Mouse (Mus musculus) gonadal fat pad, adult 2 months (tissue): Measurements from ENCODE around the gene Homer1. TPM values are rescaled to one million over a fixed set of nuclear protein-coding genes. Genes with fewer than 3 reads are reported as not detected.

Experiments
- DNase-seq: peaks from one replicate; pipeline ENCODE4 v3.0.0-alpha.2; 2012; ENCODE audit warnings: low read depth
- polyA plus RNA-seq: library from polyadenylated mRNA; depleted of rRNA; stranded (reverse); fragments of >200 nt; gene quantifications from 2 replicates; pipeline ENCODE4 v1.2.3, GENCODE M21; 2012

Gene Homer1
- polyA plus RNA-seq, 1 experiment = 3.5 TPM

DNA sequence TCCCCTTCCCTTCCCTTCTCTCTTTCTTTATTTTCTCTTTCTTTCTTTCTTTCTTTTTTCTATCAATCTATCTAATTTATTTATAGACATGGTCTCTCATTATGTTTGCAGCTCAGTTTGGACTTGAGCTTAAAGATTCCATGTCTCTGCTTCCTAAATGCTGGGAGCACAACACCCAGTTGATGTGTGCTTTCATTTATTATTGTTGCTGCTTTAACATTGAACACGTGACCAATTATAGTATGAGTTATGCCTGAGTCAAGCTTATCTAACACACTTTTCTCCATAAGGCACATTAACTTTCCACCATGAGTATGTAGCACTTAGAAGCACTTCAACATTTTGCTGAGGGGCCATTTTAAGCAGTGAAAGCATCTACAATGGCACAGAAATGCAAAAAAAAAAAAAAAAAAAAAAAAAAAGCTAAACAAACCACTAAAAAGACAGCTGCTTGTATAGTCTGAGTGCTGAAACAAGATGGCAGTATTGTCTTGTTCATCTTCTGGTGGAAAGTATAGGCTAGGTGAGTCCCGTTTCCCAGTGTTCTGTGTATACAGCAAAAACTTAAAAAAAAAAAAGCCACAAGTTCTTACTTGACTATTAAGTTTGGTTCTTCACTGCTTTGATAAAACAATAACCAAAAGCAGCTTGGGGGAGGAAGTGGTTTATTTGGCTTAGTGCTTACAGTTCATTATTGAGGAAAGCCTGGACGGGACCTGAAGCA, 41.3 kb downstream of the Homer1 start:
- DNase-seq = no peak

DNA sequence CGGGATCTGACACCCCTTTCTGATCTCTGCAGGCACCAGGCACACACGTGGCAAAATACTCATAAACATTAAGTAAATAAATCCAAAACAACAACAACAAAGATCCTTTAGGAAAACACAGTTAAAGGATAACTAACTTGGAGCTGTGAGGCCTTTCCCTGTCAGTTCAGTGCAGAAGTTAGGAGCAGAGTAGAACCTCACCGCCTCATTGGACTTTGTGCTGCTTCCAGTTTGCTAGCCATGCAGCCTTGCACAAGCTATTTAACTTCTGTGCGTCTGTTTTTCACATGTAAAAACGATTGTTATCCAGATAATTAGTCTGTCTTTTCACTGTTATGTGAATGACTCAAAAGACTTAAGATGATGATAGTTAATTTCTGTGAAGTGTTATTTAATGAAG, 43.2 kb downstream of the Homer1 start:
- no peak for DNase-seq

GRCm38 (mm10) chr13:93344395-93344794, 45.0 kb downstream of the Homer1 start:
- no peak for DNase-seq

DNA sequence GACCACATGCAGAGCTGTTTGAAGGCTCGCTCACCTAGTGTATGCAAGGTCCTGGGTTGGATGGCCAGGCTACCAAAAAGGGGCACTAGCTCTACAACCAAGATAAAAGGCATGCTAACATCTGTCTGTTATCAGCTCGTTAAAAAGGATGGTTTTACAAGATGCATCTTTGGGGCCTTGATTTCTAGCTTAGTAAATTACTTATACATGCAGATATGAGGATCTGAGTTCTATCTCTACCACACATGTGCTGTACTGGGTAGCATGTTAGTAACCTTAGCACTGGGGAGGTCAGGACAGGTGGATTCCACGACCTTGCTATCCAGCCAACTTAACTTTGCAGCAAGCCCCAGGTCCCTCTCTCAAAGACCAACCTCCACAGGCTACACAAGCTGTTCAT, 46.4 kb downstream of the Homer1 start:
- DNase-seq = no peak

DNA sequence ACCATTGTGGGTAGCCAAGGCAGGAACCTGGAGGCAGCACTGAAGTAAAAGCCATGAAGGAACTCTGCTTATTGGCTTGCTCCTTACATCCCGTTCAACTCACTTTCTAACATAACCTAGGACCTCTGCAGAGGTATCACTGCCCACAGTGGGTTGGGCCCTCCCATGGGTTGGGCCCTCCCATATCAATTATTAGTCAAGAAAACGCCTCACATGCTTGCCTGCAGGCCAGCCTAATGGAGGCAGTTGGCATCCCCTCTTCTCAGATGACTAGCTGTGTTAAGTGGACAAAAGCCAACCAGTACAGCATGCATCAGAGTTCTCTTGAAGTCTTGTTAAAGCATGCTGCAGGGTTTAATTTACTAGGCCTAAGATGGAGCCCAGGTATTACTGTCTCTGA, 52.6 kb downstream of the Homer1 start:
- DNase-seq = no peak

DNA sequence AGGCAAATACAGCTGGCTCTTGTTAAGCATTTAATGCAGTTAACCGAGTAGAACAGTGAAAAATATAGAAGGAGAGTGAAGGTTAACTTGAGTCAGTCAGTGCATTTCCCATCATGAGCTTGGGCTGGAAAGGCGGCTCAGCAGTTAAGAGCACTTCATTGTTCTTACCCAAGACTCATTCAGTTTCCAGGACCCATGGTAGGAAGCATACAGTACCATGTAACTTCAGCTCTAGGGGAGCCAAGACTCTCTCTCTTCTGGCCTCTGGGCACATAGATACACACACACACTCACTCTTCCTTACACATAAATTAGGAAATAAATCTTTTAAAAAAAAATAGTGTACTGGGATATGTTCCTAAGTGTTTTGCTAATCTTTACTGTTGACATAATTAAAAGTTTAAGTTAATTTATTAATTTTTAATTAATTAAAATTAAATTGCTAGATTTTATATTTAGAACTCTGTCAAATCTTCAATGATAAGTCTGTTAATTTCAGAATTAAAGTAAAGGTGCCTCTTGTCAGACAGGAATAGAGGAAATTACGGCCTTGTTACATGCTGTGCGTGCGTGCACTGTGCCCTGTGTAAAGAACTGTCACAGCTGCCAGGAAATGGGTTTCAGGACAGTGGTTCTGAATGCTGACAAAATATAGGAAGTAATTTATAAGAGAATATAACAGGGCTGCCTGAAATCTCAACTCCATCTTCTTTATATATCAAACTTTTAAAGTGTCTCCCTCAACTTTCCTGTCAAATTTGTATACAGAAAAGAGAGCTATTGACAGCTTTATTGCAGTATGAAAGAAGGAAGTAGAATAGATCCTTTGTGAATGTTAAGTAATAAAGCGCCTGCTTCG, 55.2 kb downstream of the Homer1 start:
- DNase-seq = no peak

DNA sequence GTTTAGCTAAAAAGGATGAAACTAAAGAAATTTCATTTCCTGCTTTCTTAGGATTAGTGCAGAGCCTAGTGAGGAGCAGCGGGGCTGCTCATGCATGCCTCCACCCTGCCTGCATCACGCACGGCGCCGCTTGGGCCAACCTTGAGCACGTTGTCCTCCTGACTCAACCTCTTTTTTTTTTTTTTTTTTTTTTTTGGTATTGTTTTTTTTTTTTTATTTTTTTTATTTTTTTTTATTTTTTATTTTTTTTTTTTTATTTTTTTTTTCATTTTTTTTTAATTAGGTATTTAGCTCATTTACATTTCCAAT, 55.8 kb downstream of the Homer1 start:
- no peak for DNase-seq

DNA sequence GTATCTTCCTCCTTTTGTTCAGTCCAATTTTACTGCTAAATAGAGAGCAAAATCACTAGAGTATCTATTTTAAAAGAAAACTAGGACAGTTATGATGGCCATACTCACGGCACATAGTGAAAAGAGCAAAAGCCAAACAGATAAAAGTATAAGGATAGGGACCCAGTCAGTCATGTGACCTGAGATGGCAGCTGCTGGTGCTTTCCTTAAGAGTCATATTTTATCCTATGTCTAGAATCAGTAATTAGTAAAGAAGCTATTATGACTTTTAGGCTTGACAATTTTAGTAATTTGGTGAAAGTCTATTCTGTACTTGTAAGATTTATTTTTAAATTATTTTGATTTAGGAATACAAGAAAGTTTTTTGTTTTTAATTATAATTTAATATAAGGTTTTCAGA, 59.1 kb downstream of the Homer1 start:
- DNase-seq = no peak

- DNase-seq = no peak
Measured at GRCm38 (mm10) chr13:93367555-93367954, 68.1 kb downstream of the Homer1 start.

DNA sequence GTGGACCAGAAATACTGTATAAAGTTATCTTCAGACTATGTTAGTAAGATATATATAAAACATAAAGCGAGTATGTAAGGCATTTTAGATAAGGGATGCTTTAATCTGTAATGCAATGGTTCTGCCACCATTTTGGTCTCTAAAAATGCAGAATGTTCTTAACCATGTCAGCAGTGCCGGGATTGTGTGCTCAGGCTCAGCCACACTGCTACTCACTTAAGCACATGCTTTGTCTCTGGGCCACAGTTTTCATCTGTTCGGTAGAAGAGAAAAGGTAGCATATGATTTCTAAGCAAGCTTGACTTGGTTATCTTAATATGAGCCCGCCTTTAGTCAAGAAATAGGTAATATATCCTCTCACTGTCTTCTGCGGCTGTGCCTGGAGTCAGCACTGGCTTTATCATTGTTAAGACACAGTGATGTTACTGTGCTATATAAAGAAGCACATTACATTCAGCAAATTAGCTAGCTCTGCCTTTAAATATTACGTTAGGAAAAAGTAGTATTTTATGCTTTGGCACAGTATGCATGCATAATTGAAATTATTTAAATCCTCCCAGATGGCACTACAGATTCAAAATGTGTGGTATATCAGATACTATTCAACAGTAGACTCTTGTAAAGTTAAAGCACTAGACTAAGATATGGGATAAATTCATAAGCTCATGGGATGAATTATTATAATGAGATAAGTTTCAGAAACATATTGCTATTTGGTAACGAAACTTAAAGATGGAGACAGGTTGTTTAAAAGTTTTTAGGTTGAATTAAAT, 69.6 kb downstream of the Homer1 start:
- DNase-seq = no peak

DNA sequence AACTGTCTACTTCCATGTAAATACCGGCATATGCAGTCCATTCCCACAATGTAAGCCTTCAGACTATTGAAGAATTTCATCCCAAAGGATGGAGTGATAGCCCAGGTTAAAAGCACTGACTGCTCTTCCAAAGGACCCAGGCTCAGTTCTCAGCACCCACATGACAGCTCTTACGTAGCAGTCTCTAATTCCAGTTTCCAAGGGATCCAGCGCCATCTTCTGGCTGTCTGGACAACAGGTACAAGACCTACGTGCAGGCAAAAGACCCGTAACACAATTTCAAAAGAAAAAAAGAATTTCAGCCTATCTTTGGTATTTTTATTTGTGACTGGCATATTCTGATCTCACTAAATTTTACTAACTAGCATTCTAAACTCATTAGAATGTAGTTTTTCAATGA, 75.0 kb downstream of the Homer1 start:
- DNase-seq = no peak

DNA sequence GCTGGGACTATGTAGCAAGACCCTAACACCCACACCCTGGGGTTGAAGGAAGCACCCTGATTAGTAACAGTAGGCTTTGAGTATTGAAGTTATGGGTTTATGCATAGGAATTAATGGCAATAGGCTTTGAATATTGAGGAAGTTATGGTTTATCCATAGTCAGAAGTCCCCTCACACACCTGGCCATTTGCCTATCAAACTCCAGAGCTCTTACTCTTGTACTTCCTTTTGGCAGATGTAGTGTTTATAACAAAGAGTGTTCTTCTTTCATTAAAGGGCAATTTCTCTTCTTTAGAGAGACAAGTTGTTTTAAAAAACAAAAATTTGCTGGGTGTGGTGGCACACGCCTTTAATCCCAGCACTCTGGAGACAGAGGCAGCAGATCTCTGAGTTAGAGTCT, 79.1 kb downstream of the Homer1 start:
- no peak for DNase-seq

DNA sequence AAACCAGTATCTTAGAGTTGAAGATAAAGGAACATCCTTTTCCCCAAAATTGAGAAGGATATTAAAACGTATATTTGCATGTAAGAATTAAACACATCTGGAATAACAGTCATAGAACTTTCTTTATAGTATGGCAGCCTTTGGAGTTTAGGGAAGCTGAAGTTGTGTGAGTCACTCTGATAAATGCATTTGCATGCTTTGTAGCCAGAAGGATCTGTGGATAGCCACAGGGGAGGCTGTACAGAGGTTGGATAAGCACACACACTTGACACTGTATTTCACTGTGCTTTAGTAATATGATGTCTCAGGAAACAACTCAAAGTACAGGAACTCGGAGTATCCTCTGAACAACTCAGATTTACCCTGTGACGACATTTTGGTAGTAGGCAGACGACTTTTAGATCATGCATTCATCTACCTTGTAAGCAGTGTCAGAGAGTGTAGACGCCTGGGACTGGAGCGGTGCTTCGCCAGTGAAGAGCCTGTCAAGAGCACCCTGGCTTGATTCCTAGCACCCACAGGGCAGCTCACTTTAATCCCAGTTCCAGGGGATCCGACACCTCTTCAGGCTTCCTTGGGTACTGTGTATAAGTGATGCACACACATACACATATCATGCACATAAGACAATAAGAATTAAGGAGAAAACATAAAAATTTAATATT, 81.1 kb downstream of the Homer1 start:
- DNase-seq = no peak

DNA sequence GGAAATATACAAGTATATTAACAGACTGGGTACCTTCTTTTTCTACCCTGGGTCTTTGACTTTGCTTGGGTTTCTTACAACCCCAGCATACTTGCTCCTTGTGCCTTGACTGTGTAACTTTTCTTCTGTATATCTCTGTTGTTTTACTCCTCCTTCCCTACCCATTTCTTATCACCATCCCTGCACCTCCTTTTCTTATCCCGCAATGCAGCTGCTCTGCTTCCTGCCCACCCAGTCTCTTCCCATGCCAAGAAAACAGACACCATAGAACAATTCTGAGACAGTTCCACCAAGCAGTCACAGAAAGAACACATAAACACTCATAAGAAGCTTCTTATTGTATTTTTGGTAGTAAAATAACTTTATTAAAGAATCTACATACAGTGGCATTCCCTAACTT, 81.9 kb downstream of the Homer1 start:
- no peak for DNase-seq

- DNase-seq = no peak
Measured at GRCm38 (mm10) chr13:93383092-93383491, 83.7 kb downstream of the Homer1 start.

DNA sequence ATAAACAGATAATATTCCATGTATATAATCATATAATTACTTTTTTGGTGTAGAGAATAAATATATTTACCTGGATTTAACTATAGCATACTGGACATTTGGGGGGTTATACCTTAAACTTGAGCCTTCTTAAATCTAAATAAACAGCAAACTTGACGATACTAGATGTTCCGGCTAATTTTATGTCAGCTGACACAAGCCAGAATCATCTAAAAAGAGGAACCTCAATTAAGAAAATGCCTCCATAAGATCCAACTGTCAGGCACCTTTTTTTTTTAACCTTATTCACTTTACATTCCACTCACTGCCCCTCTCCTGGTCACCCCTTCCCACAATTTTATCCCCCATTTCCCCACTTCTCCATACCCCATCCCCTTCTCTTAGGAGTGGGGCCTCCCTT, 84.2 kb downstream of the Homer1 start:
- no peak for DNase-seq

DNA sequence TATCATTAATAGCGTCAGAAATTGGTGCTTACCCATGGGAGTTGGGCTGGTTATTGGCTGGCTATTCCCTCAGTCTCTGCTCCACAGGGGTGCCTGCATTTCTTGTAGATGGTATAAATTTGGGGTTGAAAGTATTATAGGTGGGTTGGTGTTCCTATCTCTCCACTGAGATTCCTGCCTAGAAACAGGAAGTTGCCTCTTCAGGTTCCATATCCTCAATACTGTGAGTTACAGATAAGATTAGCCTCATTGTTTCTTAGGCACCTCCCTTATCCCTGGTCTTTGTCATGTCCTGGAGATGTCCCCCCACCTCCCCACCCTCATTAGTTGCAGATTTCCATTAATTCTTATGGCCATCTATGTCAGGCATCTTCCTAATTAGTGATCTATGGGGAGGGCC, 85.0 kb downstream of the Homer1 start:
- no peak for DNase-seq

DNA sequence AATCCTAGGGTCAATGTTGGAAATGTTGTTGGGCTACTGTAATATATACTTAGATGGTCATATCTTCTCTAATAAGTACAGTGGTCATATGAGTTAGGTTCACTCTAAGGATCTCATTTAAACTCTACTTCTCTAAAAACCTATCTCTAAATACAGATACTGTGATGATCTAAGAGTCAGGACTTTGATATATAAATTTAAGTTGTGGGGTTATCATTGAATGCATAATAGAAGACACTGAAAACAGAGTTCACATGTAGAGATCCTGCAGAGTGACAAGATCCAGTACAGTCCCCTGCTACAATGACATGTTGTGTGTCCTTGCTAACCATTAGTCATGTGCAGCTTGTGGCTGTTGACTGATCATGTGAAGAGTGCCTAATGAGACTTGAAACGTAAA, 85.7 kb downstream of the Homer1 start:
- no peak for DNase-seq

- DNase-seq = no peak
Measured at GRCm38 (mm10) chr13:93387440-93387839, 88.0 kb downstream of the Homer1 start.

DNA sequence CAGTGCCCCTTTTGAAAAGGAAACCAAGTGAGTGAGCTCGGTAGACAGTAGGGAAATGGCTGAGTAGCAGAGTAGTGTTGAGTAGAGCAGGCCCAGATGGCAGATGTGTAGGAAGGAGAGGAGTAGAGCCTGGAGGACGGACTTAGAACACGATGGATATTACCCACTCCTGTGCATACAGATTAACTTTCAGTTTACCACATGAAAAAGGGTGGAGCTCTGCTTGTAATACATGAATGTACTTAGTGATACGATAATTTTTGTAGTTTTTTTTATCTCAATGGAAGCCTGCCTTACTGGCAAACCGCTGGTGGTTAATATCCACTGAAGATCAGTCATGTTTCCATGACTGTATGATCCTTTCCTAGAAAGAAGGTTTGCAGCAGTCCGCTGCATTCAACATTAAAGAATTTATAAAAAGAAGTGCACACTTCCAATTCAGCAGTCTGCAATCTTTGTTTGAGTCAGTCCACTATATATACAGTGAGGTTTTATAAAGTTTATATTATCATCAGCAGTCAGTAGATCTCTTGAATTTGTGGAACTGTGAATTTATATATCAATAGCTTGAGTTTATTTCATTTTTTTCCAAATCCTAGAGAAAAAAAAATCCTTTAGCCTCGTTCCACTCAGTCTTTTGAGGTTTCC, 89.3 kb downstream of the Homer1 start:
- DNase-seq = no peak

DNA sequence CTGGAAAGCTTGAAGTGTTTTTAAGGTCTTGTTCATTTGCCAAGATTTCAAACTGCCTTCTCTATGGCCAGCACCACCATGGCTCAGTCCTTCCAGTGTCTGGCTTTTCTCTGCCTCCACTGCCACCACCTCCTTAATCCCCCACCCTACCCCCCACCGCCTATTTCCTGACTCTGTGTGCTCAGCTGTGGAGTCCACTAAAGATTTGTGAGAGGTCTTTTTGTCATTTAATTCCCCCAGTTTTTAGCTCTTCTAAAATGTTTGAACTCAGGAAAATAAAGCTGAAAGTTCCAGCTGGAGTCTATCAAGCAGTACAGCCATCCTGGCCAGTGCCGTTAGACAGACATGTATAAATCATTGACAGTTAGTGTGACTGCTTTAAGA, 89.8 kb downstream of the Homer1 start:
- no peak for DNase-seq

DNA sequence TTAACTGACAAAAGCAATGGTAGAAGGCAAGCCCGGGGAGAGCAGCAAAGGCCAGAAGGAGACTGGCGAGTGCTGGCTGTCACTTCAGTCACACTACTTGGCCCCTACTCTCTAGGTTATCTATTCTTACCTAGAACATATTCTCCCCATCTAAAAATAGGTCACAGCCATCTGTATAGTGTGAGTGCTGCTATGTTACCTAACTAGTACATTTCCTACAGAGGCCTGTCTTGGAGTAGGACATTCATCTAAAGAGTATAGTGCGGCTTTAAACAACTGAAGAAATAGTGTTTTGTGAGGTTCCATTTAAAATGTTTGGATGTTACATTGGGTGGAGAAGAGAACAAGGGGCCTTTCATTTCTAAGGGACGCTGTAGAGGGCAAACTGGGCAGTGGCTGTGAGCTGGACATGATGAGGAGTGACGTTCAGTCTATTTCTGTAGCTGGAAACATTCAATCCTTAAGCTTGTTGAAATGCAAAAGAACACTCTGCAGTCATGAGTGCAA, 100.3 kb downstream of the Homer1 start:
- no peak for DNase-seq
